Mouse (Mus musculus) monocyte, adult 2 months (primary cell): Measurements from ENCODE around the gene Pde8b.

Experiments used
- DNase-seq, 2 experiments: peaks; one replicate each; pipeline ENCODE4 v3.0.0; 2022; ENCODE audit warnings: low spot score in 2 of 2, low read depth in 1 of 2

Gene Pde8b

GRCm38 (mm10) chr13:95032127-95032831 lies 217.9 kb downstream of the Pde8b start:
- no peak for DNase-seq

GRCm38 (mm10) chr13:95030828-95031227 lies 219.3 kb downstream of the Pde8b start:
- DNase-seq = no peak

- no peak for DNase-seq
Observed at GRCm38 (mm10) chr13:95020216-95020615, 229.9 kb downstream of the Pde8b start.

GRCm38 (mm10) chr13:95019345-95019744 lies 230.8 kb downstream of the Pde8b start:
- no peak for DNase-seq

- DNase-seq = no peak
Observed at GRCm38 (mm10) chr13:95017916-95018315, 232.2 kb downstream of the Pde8b start.

GRCm38 (mm10) chr13:95017278-95017677 lies 232.9 kb downstream of the Pde8b start:
- no peak for DNase-seq

- DNase-seq = no peak
Observed at GRCm38 (mm10) chr13:95011546-95012257, 238.4 kb downstream of the Pde8b start.

- DNase-seq = no peak
Observed at GRCm38 (mm10) chr13:95009261-95009660, 240.9 kb downstream of the Pde8b start.

- no peak for DNase-seq
Observed at GRCm38 (mm10) chr13:95007281-95007680, 242.9 kb downstream of the Pde8b start.

- DNase-seq = no peak
Observed at GRCm38 (mm10) chr13:94990516-94990915, 259.6 kb downstream of the Pde8b start.

- DNase-seq = no peak
Observed at GRCm38 (mm10) chr13:94979081-94979480, 271.1 kb downstream of the Pde8b start.

- DNase-seq = peak; percentile 57 to 82
Observed at GRCm38 (mm10) chr13:94976219-94977186, 273.6 kb downstream of the Pde8b start, which contains the start of gene Wdr41. Wdr41 (plus strand) TSS chr13:94976344.

- DNase-seq = no peak
Observed at GRCm38 (mm10) chr13:94975828-94976218, 274.3 kb downstream of the Pde8b start.
